Mouse (Mus musculus) liver, adult (tissue): Measurements from ENCODE around the gene Fst.
A peak's percentile ranks its signal among the peaks of the same experiment; 100 is the strongest.

Experiments used
- GATA4 ChIP-seq: IDR thresholded peaks from 2 replicates; pipeline ENCODE4 v1.6.1; 2014; ENCODE audit warnings: mild to moderate bottlenecking, low read length; ENCODE audit not compliant: insufficient replicate concordance

Fst gene

DNA sequence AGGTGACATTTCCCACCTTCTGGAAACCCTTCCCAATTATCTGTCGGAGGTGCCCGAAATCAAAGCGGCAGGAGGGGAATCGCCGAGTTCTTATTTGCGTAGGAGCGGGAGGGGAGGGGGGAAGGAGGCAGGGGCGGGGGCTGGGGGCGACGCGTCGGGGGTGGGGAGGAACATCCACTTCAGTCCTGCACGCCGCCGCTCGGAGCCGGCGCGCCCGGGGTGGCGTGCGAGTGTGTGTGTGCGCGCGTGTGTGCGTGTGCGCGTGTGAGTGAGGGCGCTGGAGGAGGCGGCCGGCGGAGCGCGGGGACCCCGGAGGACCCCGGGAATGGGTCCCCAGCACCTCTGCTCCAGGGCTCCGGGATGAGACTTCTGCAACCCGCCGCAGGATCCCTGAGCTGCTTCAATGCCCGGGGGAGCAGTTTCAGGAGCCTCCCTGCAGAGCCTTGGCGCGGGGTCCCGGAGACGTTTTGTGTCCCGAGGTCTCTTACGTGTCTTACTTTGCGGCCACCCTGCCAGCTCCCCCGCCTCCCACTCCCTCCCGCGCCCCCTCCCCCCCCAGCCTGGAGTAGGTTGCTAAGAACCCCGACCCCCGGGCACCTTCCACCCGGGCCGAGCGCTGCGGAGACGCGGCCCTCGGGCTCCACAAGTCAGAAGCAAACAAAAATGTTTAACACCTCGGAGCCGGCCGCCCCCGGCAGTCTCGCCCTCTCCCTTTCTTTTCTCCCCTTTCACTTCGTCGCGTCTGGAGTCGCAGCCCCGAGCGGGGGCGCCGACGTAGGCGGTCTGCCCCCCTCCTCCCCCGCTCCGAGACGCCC, at the start of gene Fst:
Gene Fst, minus strand, starts transcription at position 66 of the 815 bp plus-strand sequence.
- TF ChIP-seq GATA4 = no peak

DNA sequence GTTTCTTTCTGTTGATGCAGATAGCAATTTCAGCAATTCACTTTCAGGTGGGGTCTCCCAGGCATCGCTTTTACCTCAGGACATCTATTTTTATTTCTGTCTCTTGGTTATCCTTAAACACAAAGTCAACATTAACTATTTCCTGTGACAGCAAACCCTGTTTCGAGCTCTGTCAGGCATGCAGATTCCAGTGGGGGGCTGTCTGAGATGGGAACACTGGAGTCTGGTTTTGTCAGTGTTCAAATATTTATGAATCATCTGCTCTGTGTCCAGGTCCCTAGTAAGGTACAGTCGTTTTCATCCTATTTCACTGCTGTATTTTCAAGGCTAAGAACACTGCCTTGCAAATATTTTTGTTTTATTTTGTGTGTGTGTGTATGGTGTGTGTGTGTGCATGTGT, 35.1 kb upstream of the Fst start:
- TF ChIP-seq GATA4 = no peak

DNA sequence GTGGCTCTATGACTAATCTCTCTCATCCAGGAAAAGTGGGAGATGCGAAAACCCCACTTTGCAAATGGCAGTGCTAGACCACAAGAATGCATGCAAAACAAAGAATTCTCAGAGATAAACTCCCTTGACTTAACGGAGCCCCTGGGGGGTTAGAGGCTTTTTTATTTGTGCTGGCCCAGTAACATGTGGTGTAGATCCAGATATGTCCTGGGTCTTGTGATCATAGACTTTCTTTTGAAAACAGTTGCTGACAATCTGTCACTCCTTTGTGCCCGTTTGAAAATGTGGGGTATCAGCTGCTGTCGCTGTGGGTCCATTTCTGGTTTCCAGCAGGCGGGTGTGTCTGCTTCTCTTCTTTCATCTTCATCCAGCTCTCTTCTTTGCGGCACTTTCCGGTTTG, 29.4 kb upstream of the Fst start:
- no peak for TF ChIP-seq GATA4

DNA sequence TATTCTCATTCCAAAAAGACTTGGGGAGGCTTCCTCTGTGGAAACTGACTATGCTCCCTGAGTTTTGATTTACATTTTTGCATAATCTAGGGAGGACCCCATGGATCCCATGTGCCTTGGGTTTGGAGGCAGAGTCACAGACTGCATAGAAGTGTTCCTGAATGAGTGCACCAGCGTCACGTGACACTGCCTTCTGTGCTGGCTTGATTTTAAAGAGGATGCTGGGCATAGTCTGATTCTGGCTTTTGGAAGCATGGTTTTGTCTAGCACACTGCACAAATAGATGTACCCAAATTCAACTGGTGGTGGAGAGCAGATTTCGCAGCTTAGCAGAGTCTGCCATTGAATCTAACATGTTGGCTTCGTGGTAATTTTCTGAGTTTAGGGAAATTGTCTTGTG, 19.6 kb upstream of the Fst start:
- no peak for TF ChIP-seq GATA4

DNA sequence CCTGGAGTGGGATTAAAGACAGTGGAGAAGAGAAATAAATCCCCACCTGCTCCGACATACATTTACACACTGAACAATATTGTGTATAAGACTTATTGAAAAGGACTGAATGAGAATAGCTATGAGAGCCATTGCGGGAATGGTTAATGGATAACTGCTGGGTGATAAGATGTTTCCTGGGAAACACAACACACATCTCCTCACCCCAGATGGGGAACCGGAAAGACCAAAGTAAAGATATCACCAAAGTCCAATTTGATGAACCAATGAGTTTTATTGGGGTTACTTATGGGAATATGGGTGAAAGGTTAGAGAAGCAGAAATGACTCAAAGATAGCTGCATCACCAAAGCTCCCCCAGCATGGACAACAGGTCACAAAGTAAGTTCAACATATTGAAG, 11.2 kb upstream of the Fst start:
- TF ChIP-seq GATA4 = no peak

DNA sequence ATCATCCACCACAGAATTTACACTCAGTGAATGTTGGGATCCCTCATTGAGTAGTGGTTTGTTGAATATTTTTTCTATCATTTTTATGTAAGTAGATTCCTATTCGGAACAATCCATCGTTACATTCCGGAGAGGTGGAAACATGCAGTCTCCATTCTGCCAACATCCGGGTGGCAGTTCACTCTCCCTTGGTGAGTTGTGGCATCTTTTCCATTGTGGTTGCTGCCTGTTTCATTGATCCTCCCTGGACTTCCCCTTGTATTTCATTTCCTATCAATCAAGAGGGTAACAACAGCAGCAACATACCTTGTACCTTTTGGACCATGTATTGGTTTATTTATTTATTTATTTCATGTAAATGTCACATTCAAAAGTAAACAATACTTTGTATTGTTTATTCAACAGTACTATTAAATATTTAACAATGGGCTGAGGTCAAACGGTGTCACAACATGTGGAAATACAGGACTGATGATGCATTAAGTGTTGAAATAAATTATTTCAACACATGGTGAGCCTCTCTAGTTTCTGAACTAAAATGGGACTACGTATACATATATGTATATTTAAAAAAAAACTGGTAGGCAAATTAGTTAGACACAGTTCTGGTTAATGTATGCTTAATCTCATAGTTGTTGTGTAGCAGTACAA, 7.6 kb upstream of the Fst start:
- no peak for TF ChIP-seq GATA4

DNA sequence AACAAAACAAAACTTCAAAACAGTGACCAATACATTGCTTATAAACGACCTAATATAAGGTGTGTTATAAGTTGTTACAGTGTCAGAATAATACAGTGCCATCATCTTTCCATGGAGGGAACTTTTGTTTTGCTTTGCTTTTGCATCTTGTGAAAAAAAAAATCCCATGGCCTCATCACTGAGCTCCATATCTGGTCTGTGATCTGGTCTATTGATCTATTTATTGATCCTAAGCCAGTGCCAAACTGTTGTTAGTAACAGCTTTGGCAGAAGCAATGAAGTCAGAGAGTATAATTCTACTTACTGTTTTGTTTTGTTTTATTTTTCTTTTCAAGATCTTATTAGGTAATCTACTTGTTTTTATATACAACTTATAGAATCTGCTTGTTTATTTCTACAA, 6.6 kb upstream of the Fst start:
- peak; percentile 100 for TF ChIP-seq GATA4

DNA sequence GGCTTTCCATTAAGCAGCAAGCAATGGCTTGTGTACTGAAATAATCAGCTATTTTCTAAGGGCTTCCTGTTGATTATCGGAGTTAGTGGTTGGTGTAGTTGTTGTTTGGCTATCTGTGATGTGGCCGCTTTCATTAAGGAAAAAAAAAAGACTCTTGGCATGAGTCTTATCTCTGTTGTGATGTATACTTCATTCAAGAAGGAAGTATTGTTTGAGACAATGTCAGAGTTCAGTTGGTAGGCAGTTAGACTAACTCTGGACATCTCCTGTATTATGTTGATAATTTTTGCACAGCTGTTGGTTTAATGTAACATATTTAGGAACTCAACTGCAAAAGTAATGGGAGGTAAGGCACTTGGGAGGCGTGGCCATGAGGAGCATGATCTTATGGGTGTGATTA, 6.1 kb upstream of the Fst start:
- TF ChIP-seq GATA4 = no peak

DNA sequence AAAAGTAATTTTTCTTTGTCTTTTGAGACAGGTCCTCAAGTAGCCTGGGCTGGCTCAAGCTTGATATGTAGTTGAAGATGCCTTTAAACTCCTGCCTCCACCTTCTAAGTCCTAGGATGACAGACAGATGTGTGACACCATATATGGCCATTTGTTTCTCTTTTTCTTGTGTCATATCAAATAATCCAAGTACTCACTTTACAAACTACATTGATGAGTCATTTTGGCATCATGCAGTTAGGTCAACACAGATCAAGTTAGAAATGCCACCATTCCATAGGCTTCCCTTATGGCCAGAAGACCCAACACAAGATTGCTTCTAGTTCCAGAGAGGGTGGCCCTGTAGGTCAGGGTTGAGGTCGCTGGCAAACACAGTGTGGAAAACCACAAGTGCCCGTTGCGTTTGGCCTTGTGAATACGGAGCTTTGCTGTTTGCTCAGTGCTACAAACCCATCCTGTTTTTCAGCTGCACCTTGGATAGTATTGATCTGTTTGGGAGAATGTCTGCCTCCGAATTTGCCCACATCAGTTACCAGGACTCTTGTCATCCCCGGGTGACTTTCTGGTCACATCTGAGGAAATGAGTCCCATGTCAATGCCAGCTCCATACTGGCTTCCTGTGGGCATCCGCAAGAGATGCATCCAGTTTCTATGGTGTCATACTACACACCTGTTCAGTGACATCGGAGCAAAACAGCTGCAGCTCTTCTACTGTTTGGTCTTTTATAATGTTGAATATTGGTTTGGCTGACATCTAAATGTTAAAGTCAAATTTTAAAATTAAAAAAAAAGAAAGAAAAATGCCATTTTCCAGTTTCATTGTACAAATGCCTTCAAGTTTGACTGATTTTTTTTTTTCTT, 4.0 kb upstream of the Fst start:
- TF ChIP-seq GATA4 = no peak

DNA sequence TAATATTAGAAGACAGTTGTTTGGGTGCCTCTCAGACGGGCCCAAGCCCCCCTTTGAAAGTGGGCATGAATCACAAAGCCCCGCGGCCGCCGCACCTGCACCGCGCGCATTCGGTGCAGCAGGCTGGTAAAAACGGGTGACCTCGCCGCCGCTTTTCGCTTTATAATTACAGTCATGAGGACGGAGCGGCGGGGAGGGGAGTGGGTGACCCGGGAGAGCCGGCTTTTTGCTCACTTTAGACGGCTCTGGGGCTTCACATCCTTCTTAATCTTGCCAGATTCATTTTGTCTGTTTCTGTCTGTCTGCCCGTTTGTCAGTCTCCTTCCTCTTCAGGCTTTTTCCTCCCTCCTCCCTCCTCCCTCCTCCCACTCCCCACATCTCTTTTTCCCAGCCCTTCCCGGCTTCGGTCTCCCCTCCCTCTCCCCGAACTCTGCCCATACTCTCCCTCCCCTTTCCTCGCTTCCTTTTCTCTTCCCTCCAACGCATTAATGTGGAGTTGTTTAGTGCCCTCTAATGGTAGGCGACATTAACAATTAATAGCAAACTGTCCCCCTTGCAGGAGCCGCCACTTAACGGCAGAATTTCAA, 1.6 kb upstream of the Fst start:
- no peak for TF ChIP-seq GATA4

DNA sequence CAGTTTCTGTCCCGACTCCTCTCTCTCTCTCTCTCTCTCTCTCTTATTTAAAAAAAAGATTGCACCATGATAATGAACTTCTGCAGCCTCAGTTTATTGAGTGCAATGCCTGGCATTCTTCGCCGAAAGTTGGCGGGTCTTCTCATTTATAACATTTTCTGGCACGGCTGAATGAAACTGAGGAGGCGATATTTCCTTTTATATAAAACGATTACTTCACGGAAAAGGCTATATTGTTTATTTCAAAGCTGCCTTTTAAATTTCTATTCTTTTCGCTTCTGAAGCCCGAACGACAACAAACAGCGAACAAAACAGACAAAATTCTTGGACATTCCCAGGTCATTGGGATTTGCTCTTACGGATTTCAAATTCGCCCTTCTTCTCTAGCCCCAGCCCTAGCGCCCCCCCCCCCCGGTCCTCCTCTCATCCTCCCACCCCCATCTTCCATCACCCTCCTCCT, 980 bp upstream of the Fst start:
- TF ChIP-seq GATA4 = no peak

DNA sequence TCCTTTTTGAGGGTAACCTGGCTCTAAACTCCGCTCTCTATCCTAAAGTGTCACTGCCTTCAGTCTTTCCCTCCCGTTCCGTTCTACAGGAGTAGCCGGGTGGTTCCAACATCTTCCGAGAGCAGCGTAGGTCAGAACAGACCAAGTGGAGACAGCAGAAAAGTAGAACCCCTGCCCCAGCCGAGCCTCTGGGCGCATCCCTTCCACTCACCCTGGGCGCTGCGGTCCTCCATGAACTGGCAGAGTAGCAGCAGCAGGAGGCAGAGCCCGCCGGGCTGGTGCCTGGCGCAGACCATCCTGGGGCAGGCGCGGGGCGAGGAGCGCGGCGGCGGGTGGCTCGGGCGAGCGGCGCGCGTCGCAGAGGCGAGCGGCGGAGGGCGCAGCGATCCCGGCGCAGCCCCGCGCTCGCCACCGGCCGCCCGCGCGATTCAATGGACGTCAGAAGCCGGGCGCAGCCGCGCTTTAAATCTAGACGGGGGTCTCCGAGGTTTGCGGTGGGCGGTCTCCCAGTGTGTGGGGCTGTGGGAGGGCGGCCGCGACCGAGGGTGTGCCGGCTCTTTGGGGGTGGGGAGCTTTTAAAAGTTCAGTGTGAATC, 363 bp downstream of the Fst start:
- TF ChIP-seq GATA4 = no peak

DNA sequence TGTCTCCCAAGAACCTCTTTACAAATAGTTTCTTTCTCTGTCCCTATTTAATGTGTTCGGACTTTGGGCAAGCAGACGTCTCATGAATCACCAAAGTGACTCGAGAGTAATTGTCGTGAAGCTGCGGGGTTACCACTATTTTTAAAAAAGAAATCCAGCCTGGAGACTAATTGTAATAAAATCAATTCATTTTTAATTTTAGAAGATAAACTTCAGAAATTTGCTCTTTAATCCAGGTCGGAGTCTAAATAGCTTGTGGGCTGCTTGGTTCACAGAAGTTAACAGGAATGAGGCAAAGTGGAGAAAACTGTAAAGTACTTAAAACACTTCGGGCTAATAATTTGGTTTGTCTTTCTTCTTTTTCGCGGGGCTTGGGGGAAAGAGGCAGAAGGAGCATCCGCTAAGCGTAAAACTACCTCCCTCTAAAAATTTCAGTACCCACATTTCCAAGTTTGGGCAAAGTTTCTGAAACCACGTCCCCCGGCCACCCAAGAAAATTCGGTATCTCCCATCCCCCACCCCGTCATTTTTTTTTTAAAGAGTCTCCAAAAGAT, 1.1 kb downstream of the Fst start:
- no peak for TF ChIP-seq GATA4

DNA sequence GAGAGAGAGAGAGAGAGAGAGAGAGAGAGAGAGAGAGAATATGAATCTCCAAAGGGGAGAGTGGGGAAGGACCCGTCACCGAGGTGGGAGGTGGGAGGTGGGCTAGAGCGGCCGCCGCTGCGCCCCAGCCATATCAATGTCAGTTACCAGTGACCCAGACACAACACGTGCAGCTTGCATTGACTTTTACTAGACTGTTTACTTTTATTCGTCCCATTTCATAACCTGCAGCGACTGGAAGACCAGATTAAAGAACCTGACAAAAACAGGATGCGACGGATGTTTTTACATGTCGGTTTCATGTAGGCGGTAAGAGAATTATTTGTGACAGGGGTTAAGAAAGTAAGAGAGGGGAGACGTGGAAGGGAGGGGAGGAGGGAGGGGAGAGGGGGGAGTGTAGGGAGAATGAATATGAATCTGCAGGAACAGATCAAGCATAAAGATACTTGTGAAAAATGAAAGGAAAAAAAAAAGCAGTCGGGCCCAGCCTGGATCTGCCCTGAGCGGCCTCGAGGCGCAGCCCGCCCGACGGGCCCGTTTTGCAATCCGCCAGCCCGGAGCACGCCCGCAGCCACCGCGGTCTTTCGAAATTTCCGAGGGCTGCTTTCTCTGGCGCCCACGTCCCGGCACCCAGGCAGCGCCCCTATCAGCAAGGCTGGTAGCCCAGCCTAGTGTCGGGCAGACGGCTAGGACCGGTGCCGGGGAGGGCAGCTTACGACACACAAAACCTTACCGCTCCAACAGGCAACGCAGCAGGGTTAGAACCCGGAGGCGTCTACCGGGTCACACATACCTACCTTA, 1.8 kb downstream of the Fst start:
- TF ChIP-seq GATA4 = no peak

DNA sequence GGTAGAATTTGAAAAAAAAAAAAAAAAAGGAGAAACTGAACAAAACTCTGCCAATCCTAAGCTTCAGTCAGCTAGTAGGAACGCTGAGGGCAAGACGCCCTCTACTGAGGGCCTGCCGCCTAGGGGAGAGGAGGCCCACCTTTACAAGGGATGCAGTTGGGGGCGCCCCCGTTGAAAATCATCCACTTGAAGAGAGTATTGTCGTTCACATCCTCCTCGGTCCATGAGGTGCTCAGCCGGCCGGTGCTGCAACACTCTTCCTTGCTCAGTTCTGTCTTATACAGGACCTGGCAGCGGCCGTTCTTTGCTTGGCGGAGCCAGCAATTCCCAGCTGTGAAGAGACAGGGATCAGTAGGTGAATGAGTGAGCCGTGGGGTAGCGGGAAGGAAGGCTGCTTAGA, 2.5 kb downstream of the Fst start:
- TF ChIP-seq GATA4 = no peak
